31 mouse cellular contexts compared by ENCODE assay signal in genomic region chr17:42299681-42300080, GRCm38 (mm10). TPM values are rescaled to one million over a fixed set of nuclear protein-coding genes. Genes with fewer than 3 reads are reported as not detected.
"Had no signal": no experiment of that assay in that cellular context is flagged by ENCODE, and none has a peak within 500 bp of the region (broad histone marks: within the 10 kb centered on the region; RNA-seq: fewer than 3 reads in every experiment).

No protein-coding gene starts in this region.

- H3K9ac ChIP-seq: embryonic facial prominence, embryonic 12.5 days; embryonic facial prominence, embryonic 13.5 days; embryonic facial prominence, embryonic 15.5 days; forebrain, embryonic 12.5 days; forebrain, embryonic 13.5 days; forebrain, embryonic 15.5 days; forebrain, postnatal 0 days had no signal

- H3K4me3 ChIP-seq: embryonic facial prominence, embryonic 10.5 days; embryonic facial prominence, embryonic 12.5 days; embryonic facial prominence, embryonic 13.5 days; embryonic facial prominence, embryonic 15.5 days; erythroblast, embryonic 14.5 days; forebrain, embryonic 10.5 days; forebrain, embryonic 12.5 days; forebrain, embryonic 13.5 days; forebrain, embryonic 15.5 days; gastrocnemius, adult 2 months; heart, adult 2 months had no signal

- H3K27ac ChIP-seq: embryonic facial prominence, embryonic 10.5 days; embryonic facial prominence, embryonic 12.5 days; embryonic facial prominence, embryonic 13.5 days; embryonic facial prominence, embryonic 15.5 days; forebrain, embryonic 10.5 days; forebrain, embryonic 12.5 days; forebrain, embryonic 13.5 days; forebrain, embryonic 15.5 days; gastrocnemius, adult 2 months; heart, adult 2 months had no signal

- H3K36me3 ChIP-seq: embryonic facial prominence, embryonic 10.5 days; embryonic facial prominence, embryonic 12.5 days; embryonic facial prominence, embryonic 13.5 days; embryonic facial prominence, embryonic 15.5 days; forebrain, embryonic 10.5 days; forebrain, embryonic 12.5 days; forebrain, embryonic 15.5 days had no signal

- ATAC-seq: forebrain, embryonic 13.5 days; forebrain, embryonic 14.5 days; forebrain, embryonic 15.5 days; forebrain, embryonic 16.5 days; forebrain, postnatal 0 days had no signal

- H3K27me3 ChIP-seq: embryonic facial prominence, embryonic 12.5 days; embryonic facial prominence, embryonic 13.5 days; embryonic facial prominence, embryonic 15.5 days; forebrain, embryonic 12.5 days; forebrain, embryonic 13.5 days; forebrain, embryonic 15.5 days had no signal

- H3K4me2 ChIP-seq: embryonic facial prominence, embryonic 12.5 days; embryonic facial prominence, embryonic 13.5 days; embryonic facial prominence, embryonic 15.5 days; forebrain, embryonic 12.5 days; forebrain, embryonic 13.5 days; forebrain, embryonic 15.5 days had no signal

- H3K9me3 ChIP-seq: embryonic facial prominence, embryonic 10.5 days; embryonic facial prominence, embryonic 12.5 days; embryonic facial prominence, embryonic 13.5 days; embryonic facial prominence, embryonic 15.5 days; forebrain, embryonic 10.5 days; forebrain, embryonic 12.5 days; forebrain, embryonic 13.5 days; forebrain, embryonic 15.5 days had no signal

- H3K4me1 ChIP-seq: embryonic facial prominence, embryonic 10.5 days; embryonic facial prominence, embryonic 12.5 days; embryonic facial prominence, embryonic 13.5 days; embryonic facial prominence, embryonic 15.5 days; forebrain, embryonic 10.5 days; forebrain, embryonic 12.5 days; forebrain, embryonic 13.5 days; forebrain, embryonic 15.5 days had no signal

- DNase-seq: cerebellum, adult 9-10 months; cerebellum, adult 9-11 months; cerebellum, postnatal 10 days; cerebellum, postnatal 14 days; cerebellum, postnatal 25 days; cerebellum, postnatal 36 days; embryo, embryonic 11 days; forebrain, postnatal 0 days; gastrocnemius, adult 2 months; gastrocnemius, postnatal 10 days; gastrocnemius, postnatal 14 days; gastrocnemius, postnatal 25 days; gastrocnemius, postnatal 36 days; heart, adult 11 months; heart, adult 18-20 months; heart, adult 2 months had no signal

RNA-seq across cellular contexts. Expression of gene Ptchd4, which starts 16.1 kb away (rescaled TPM):
- total RNA-seq: common myeloid progenitor, adult 5-6 weeks; gastrocnemius, adult 18-20 months; gastrocnemius, adult 2 months; granulocyte monocyte progenitor cell, adult 5-6 weeks; heart, adult 18-20 months; heart, adult 2 months; heart, adult 8-10 months had no signal
- polyA plus RNA-seq: erythroblast, embryonic 14.5 days; heart, adult 2 months had no signal
